Mouse (Mus musculus): ENCODE measurements at regions not wholly inside any gene's neighbourhood (a gene's known extent, or its start where the extent isn't known, plus 50 kb on each side); places are given as distances from the start of the nearest gene placed in this dataset.

- ATAC-seq (no peak), DNase-seq (ENCODE audit: low spot score) (no peak)
- no peak overlapping the region for H3K27ac ChIP-seq (ENCODE audit: low read depth, low read length)
- H3K4me3 ChIP-seq (ENCODE audit: low read depth, low read length) = no peak overlapping the region
- H3K27me3 ChIP-seq (replicated peaks; ENCODE audit: control insufficient read depth, insufficient read depth, low read length) = no peaks in the 10 kb centered on the region
- no peak overlapping the region for H3K4me2 ChIP-seq (ENCODE audit: low read length)
- no peak overlapping the region for H3K9ac ChIP-seq (ENCODE audit: low read length)
- no peaks in the 10 kb centered on the region for H3K4me1 ChIP-seq (ENCODE audit: control insufficient read depth, insufficient read depth, low read length)
- no peaks in the 10 kb centered on the region for H3K36me3 ChIP-seq (ENCODE audit: control insufficient read depth, insufficient read depth, low read length)
- 78% methylated on average over 1 of the region's 1 CpGs for WGBS
- no peaks in the 10 kb centered on the region for H3K9me3 ChIP-seq (replicated peaks; ENCODE audit: control insufficient read depth, low read length)
Observed at GRCm38 (mm10) chr4:95456318-95456717, 101.0 kb upstream of the Fggy start.

- Histone ChIP-seq H3K4me2 (ENCODE audit: low read length) (no peak overlapping the region), H3K27me3 (replicated peaks; ENCODE audit: control insufficient read depth, insufficient read depth, low read length) (no peaks in the 10 kb centered on the region), H3K4me3 (ENCODE audit: low read depth, low read length) (no peak overlapping the region), H3K9me3 (replicated peaks; ENCODE audit: control insufficient read depth, low read length) (no peaks in the 10 kb centered on the region), H3K36me3 (ENCODE audit: control insufficient read depth, insufficient read depth, low read length) (no peaks in the 10 kb centered on the region), H3K27ac (ENCODE audit: low read depth, low read length) (no peak overlapping the region), H3K4me1 (ENCODE audit: control insufficient read depth, insufficient read depth, low read length) (no peaks in the 10 kb centered on the region; the same call in 1 of the 2 replicates), H3K9ac (ENCODE audit: low read length) (no peak overlapping the region)
- 88% methylated on average over 5 of the region's 5 CpGs for WGBS
- DNase-seq (ENCODE audit: low spot score) (no peak), ATAC-seq (no peak)
Observed at GRCm38 (mm10) chr4:95456943-95457342, 100.4 kb upstream of the Fggy start.

GRCm38 (mm10) chr4:95462476-95462875 is 94.8 kb upstream of the Fggy start:
- no peak overlapping the region for H3K4me3 ChIP-seq (ENCODE audit: low read depth, low read length)
- no peak for DNase-seq (ENCODE audit: low spot score)
- WGBS = 57% methylated on average over 3 of the region's 3 CpGs
- H3K27ac ChIP-seq (ENCODE audit: low read depth, low read length) = no peak overlapping the region
- H3K27me3 ChIP-seq (replicated peaks; ENCODE audit: control insufficient read depth, insufficient read depth, low read length) = no peaks in the 10 kb centered on the region
- no peak overlapping the region for H3K4me2 ChIP-seq (ENCODE audit: low read length)
- ATAC-seq = no peak
- no peaks in the 10 kb centered on the region for H3K9me3 ChIP-seq (replicated peaks; ENCODE audit: control insufficient read depth, low read length)
- no peaks in the 10 kb centered on the region for H3K36me3 ChIP-seq (ENCODE audit: control insufficient read depth, insufficient read depth, low read length)
- no peaks in the 10 kb centered on the region; the same call in 1 of the 2 replicates for H3K4me1 ChIP-seq (ENCODE audit: control insufficient read depth, insufficient read depth, low read length)
- H3K9ac ChIP-seq (ENCODE audit: low read length) = no peak overlapping the region

GRCm38 (mm10) chr4:95463082-95463825 is 94.1 kb upstream of the Fggy start:
- Histone ChIP-seq H3K27me3 (replicated peaks; ENCODE audit: control insufficient read depth, insufficient read depth, low read length) (no peaks in the 10 kb centered on the region), H3K4me1 (ENCODE audit: control insufficient read depth, insufficient read depth, low read length) (no peaks in the 10 kb centered on the region; the same call in 1 of the 2 replicates), H3K4me3 (ENCODE audit: low read depth, low read length) (no peak overlapping the region), H3K4me2 (ENCODE audit: low read length) (no peak overlapping the region), H3K9ac (ENCODE audit: low read length) (no peak overlapping the region), H3K36me3 (ENCODE audit: control insufficient read depth, insufficient read depth, low read length) (no peaks in the 10 kb centered on the region), H3K9me3 (replicated peaks; ENCODE audit: control insufficient read depth, low read length) (no peaks in the 10 kb centered on the region), H3K27ac (ENCODE audit: low read depth, low read length) (no peak overlapping the region)
- DNase-seq (ENCODE audit: low spot score) (no peak), ATAC-seq (no peak)
- 85% methylated on average over 8 of the region's 8 CpGs for WGBS

GRCm38 (mm10) chr4:95466647-95467046 is 90.7 kb upstream of the Fggy start:
- ATAC-seq = no peak
- no peak overlapping the region for H3K27ac ChIP-seq (ENCODE audit: low read depth, low read length)
- WGBS = 72% methylated on average over 2 of the region's 2 CpGs

GRCm38 (mm10) chr4:95467526-95467925 is 89.8 kb upstream of the Fggy start:
- no peak overlapping the region for H3K4me2 ChIP-seq (ENCODE audit: low read length)
- no peak overlapping the region for H3K4me3 ChIP-seq (ENCODE audit: low read depth, low read length)
- H3K36me3 ChIP-seq (ENCODE audit: control insufficient read depth, insufficient read depth, low read length) = no peaks in the 10 kb centered on the region
- H3K27me3 ChIP-seq (replicated peaks; ENCODE audit: control insufficient read depth, insufficient read depth, low read length) = no peaks in the 10 kb centered on the region
- no peak overlapping the region for H3K27ac ChIP-seq (ENCODE audit: low read depth, low read length)
- no peaks in the 10 kb centered on the region for H3K9me3 ChIP-seq (replicated peaks; ENCODE audit: control insufficient read depth, low read length)
- WGBS = 89% methylated on average over 2 of the region's 2 CpGs
- no peaks in the 10 kb centered on the region for H3K4me1 ChIP-seq (ENCODE audit: control insufficient read depth, insufficient read depth, low read length)
- ATAC-seq = no peak
- no peak for DNase-seq (ENCODE audit: low spot score)
- H3K9ac ChIP-seq (ENCODE audit: low read length) = no peak overlapping the region

More at GRCm38 (mm10) chr4:95466647-95467046, 90.7 kb upstream of the Fggy start:
- DNase-seq (ENCODE audit: low spot score) = no peak
- H3K27me3 ChIP-seq (replicated peaks; ENCODE audit: control insufficient read depth, insufficient read depth, low read length) = no peaks in the 10 kb centered on the region
- no peak overlapping the region for H3K4me2 ChIP-seq (ENCODE audit: low read length)
- no peak overlapping the region for H3K4me3 ChIP-seq (ENCODE audit: low read depth, low read length)
- H3K4me1 ChIP-seq (ENCODE audit: control insufficient read depth, insufficient read depth, low read length) = no peaks in the 10 kb centered on the region; the same call in 1 of the 2 replicates
- no peaks in the 10 kb centered on the region for H3K36me3 ChIP-seq (ENCODE audit: control insufficient read depth, insufficient read depth, low read length)
- no peak overlapping the region for H3K9ac ChIP-seq (ENCODE audit: low read length)
- no peaks in the 10 kb centered on the region for H3K9me3 ChIP-seq (replicated peaks; ENCODE audit: control insufficient read depth, low read length)

GRCm38 (mm10) chr4:95474726-95475406 is 82.4 kb upstream of the Fggy start:
- no peaks in the 10 kb centered on the region for H3K4me1 ChIP-seq (ENCODE audit: control insufficient read depth, insufficient read depth, low read length)
- no peaks in the 10 kb centered on the region for H3K27me3 ChIP-seq (replicated peaks; ENCODE audit: control insufficient read depth, insufficient read depth, low read length)
- WGBS = 83% methylated on average over 5 of the region's 5 CpGs
- no peaks in the 10 kb centered on the region for H3K36me3 ChIP-seq (ENCODE audit: control insufficient read depth, insufficient read depth, low read length)
- no peak overlapping the region for H3K27ac ChIP-seq (ENCODE audit: low read depth, low read length)
- DNase-seq (ENCODE audit: low spot score) (no peak), ATAC-seq (no peak)
- H3K4me2 ChIP-seq (ENCODE audit: low read length) = no peak overlapping the region
- H3K9me3 ChIP-seq (replicated peaks; ENCODE audit: control insufficient read depth, low read length) = no peaks in the 10 kb centered on the region
- no peak overlapping the region for H3K9ac ChIP-seq (ENCODE audit: low read length)
- H3K4me3 ChIP-seq (ENCODE audit: low read depth, low read length) = no peak overlapping the region

- Histone ChIP-seq H3K27me3 (replicated peaks; ENCODE audit: control insufficient read depth, insufficient read depth, low read length) (no peaks in the 10 kb centered on the region), H3K4me2 (ENCODE audit: low read length) (no peak overlapping the region), H3K9ac (ENCODE audit: low read length) (no peak overlapping the region), H3K4me1 (ENCODE audit: control insufficient read depth, insufficient read depth, low read length) (no peaks in the 10 kb centered on the region), H3K36me3 (ENCODE audit: control insufficient read depth, insufficient read depth, low read length) (no peaks in the 10 kb centered on the region), H3K9me3 (replicated peaks; ENCODE audit: control insufficient read depth, low read length) (no peaks in the 10 kb centered on the region), H3K4me3 (ENCODE audit: low read depth, low read length) (no peak overlapping the region), H3K27ac (ENCODE audit: low read depth, low read length) (no peak overlapping the region)
- 59% methylated on average over 12 of the region's 12 CpGs for WGBS
- ATAC-seq (no peak), DNase-seq (ENCODE audit: low spot score) (peak; percentile 42)
Observed at GRCm38 (mm10) chr4:95476071-95476724, 81.1 kb upstream of the Fggy start.

GRCm38 (mm10) chr4:95483571-95483970 is 73.7 kb upstream of the Fggy start:
- Histone ChIP-seq H3K9ac (ENCODE audit: low read length) (no peak overlapping the region), H3K9me3 (replicated peaks; ENCODE audit: control insufficient read depth, low read length) (no peaks in the 10 kb centered on the region), H3K4me2 (ENCODE audit: low read length) (no peak overlapping the region), H3K27ac (ENCODE audit: low read depth, low read length) (no peak overlapping the region), H3K27me3 (replicated peaks; ENCODE audit: control insufficient read depth, insufficient read depth, low read length) (no peaks in the 10 kb centered on the region), H3K4me3 (ENCODE audit: low read depth, low read length) (no peak overlapping the region), H3K36me3 (ENCODE audit: control insufficient read depth, insufficient read depth, low read length) (no peaks in the 10 kb centered on the region), H3K4me1 (ENCODE audit: control insufficient read depth, insufficient read depth, low read length) (no peaks in the 10 kb centered on the region)
- WGBS = 84% methylated on average over 6 of the region's 6 CpGs
- no peak for ATAC-seq
- DNase-seq (ENCODE audit: low spot score) = no peak
